Mouse (Mus musculus) brain, embryonic 14.5 days (tissue): ENCODE measurements at regions not wholly inside any gene's neighbourhood (a gene's known extent, or its start where the extent isn't known, plus 50 kb on each side); places are given as distances from the start of the nearest gene placed in this dataset.

ENCODE experiments used
- CTCF ChIP-seq: fragments of 200-500 bp; IDR thresholded peaks from 2 replicates; pipeline ENCODE4 v1.5.1; 2012; ENCODE audit warnings: inconsistent platforms, mild to moderate bottlenecking, moderate library complexity, borderline replicate concordance; ENCODE audit not compliant: insufficient read depth, insufficient read length; ENCODE audit errors: extremely low read depth
- POLR2A ChIP-seq: fragments of 200-500 bp; IDR thresholded peaks from 2 replicates; pipeline ENCODE4 v1.6.1; 2012; ENCODE audit warnings: mild to moderate bottlenecking, inconsistent platforms, borderline replicate concordance; ENCODE audit not compliant: poor library complexity, insufficient read depth, insufficient read length, severe bottlenecking; ENCODE audit errors: extremely low read depth

GRCm38 (mm10) chrX:12284741-12285140 is 124.6 kb upstream of the Bcor start:
- TF ChIP-seq POLR2A (no peak), CTCF (no peak)
